Mouse (Mus musculus) heart, adult 11 months (tissue): ENCODE measurements around the gene Pigb.
"Not testable (repeated sequence)": the region's sequence is repeated elsewhere in the genome, so short reads cannot be mapped to it uniquely, and the experiment has no call there.

Experiments used
- DNase-seq: peaks from one replicate; pipeline ENCODE4 v3.0.0; 2022

The Pigb gene

GRCm38 (mm10) chr9:73040080-73040479 lies at the start of gene Pigb:
Pigb (minus strand) TSS chr9:73040378.
- peak; percentile 69 for DNase-seq

- no peak for DNase-seq
These were observed 49.2 kb upstream of the Pigb start for GRCm38 (mm10) chr9:73089222-73089920.

- DNase-seq, result no peak
These were observed 47.4 kb upstream of the Pigb start for GRCm38 (mm10) chr9:73087581-73087980.

- DNase-seq, result no peak
These were observed 46.9 kb upstream of the Pigb start for GRCm38 (mm10) chr9:73087121-73087520.

GRCm38 (mm10) chr9:73085845-73086244 lies 45.7 kb upstream of the Pigb start:
- DNase-seq, result no peak

GRCm38 (mm10) chr9:73083956-73084355 lies 43.8 kb upstream of the Pigb start:
- no peak for DNase-seq

GRCm38 (mm10) chr9:73082291-73083000 lies 42.3 kb upstream of the Pigb start:
- no peak for DNase-seq

GRCm38 (mm10) chr9:73079801-73080325 lies 39.7 kb upstream of the Pigb start:
- no peak for DNase-seq

- not testable (repeated sequence) for DNase-seq
These were observed 39.2 kb upstream of the Pigb start for GRCm38 (mm10) chr9:73079349-73079748.

GRCm38 (mm10) chr9:73073169-73073568 lies 33.0 kb upstream of the Pigb start:
- no peak for DNase-seq

- no peak for DNase-seq
These were observed 32.2 kb upstream of the Pigb start for GRCm38 (mm10) chr9:73072426-73072825.

GRCm38 (mm10) chr9:73070971-73071659 lies 30.9 kb upstream of the Pigb start:
- DNase-seq, result peak; percentile 95

- DNase-seq, result no peak
These were observed 28.5 kb upstream of the Pigb start for GRCm38 (mm10) chr9:73068688-73069087.

GRCm38 (mm10) chr9:73068230-73068679 lies 28.1 kb upstream of the Pigb start:
- DNase-seq, result peak; percentile 93

- DNase-seq, result no peak
These were observed 26.9 kb upstream of the Pigb start for GRCm38 (mm10) chr9:73067086-73067485.

- DNase-seq, result no peak
These were observed 23.6 kb upstream of the Pigb start for GRCm38 (mm10) chr9:73063621-73064290.

- DNase-seq, result no peak
These were observed 19.0 kb upstream of the Pigb start for GRCm38 (mm10) chr9:73059224-73059623.

GRCm38 (mm10) chr9:73055441-73055911 lies 15.3 kb upstream of the Pigb start:
- peak; percentile 97 for DNase-seq

GRCm38 (mm10) chr9:73050606-73051005 lies 10.4 kb upstream of the Pigb start:
- DNase-seq, result no peak

- no peak for DNase-seq
These were observed 9.7 kb upstream of the Pigb start for GRCm38 (mm10) chr9:73049833-73050232.

GRCm38 (mm10) chr9:73048927-73049326 lies 8.7 kb upstream of the Pigb start:
- DNase-seq, result peak; percentile 93

GRCm38 (mm10) chr9:73047906-73048305 lies 7.7 kb upstream of the Pigb start:
- peak; percentile 76 for DNase-seq

GRCm38 (mm10) chr9:73045711-73046110 lies 5.5 kb upstream of the Pigb start:
- no peak for DNase-seq
